Mouse (Mus musculus) heart, postnatal 0 days (tissue): ENCODE results near the gene Nudt17. TPM values are rescaled to one million over a fixed set of nuclear protein-coding genes. Genes with fewer than 3 reads are reported as not detected.

Experiments used
- ATAC-seq: fragments of 200-750 bp; cut with Nextera tagmentation; 2 replicates; pipeline ENCODE4 v1.8.0; 2017; ENCODE audit warnings: low read depth, moderate number of reproducible peaks, moderate library complexity; ENCODE audit not compliant: insufficient read depth
- DNase-seq: peaks from one replicate; pipeline ENCODE4 v3.0.0-alpha.2; 2016; ENCODE audit warnings: low spot score
- H3K27ac ChIP-seq: fragments of 300-500 bp; sonication (generic); 2 replicates; pipeline ENCODE4 v1.5.1; 2014; ENCODE audit warnings: low read depth, mild to moderate bottlenecking
- H3K27me3 ChIP-seq: fragments of 300-500 bp; sonication (generic); 2 replicates; pipeline ENCODE4 v1.6.1; 2014; ENCODE audit warnings: low read length, mixed read lengths; ENCODE audit not compliant: control insufficient read depth, insufficient read depth
- H3K36me3 ChIP-seq: fragments of 300-500 bp; sonication (generic); replicated peaks from 2 replicates; pipeline ENCODE4 v1.6.1; 2014; ENCODE audit warnings: low read length, mixed read lengths; ENCODE audit not compliant: control insufficient read depth, insufficient read depth
- H3K4me1 ChIP-seq: fragments of 300-500 bp; sonication (generic); 2 replicates; pipeline ENCODE4 v1.6.1; 2014; ENCODE audit warnings: antibody characterized with exemption; ENCODE audit not compliant: control insufficient read depth, insufficient read depth
- H3K4me2 ChIP-seq: fragments of 300-500 bp; sonication (generic); 2 replicates; pipeline ENCODE4 v1.6.1; 2014; ENCODE audit warnings: low read depth, mild to moderate bottlenecking, low read length, moderate library complexity
- H3K4me3 ChIP-seq: fragments of 300-500 bp; sonication (generic); 2 replicates; pipeline ENCODE4 v1.5.1; 2014; ENCODE audit warnings: low read depth, low read length
- H3K9ac ChIP-seq: fragments of 300-500 bp; sonication (generic); replicated peaks from 2 replicates; pipeline ENCODE4 v1.6.1; 2014; ENCODE audit warnings: low read depth, low read length, mixed read lengths
- H3K9me3 ChIP-seq: fragments of 300-500 bp; sonication (generic); replicated peaks from 2 replicates; pipeline ENCODE4 v1.6.1; 2016; ENCODE audit warnings: low read length; ENCODE audit not compliant: control insufficient read depth
- CTCF ChIP-seq: IDR thresholded peaks from 2 replicates; pipeline ENCODE4 v1.5.1; 2016; ENCODE audit warnings: antibody characterized with exemption, control low read depth, low read depth
- EP300 ChIP-seq: IDR thresholded peaks from 2 replicates; pipeline ENCODE4 v1.6.1; 2016; ENCODE audit warnings: antibody characterized with exemption, low read depth
- WGBS: fragments of 180-500 bp; shearing (Covaris S2); extraction: QIAGEN DNeasy Blood & Tissue Kit; methylation state at CpG from one replicate; pipeline ENCODE4 v1.1.7; 2014; 5-methylcytosine and 5-hydroxymethylcytosine counted together
- polyA plus RNA-seq: library from polyadenylated mRNA; unstranded; fragments of >200 nt; fragmentation: Nextera tagmentation; extraction: Ambion mirVana; gene quantifications from 2 replicates; pipeline ENCODE4 v1.2.1, GENCODE M21; 2015
- total RNA-seq: library from RNA; depleted of rRNA; stranded (reverse); fragments of >200 nt; gene quantifications from 2 replicates; pipeline ENCODE4 v1.2.3, GENCODE M21; 2014; ENCODE audit warnings: low replicate concordance

Gene Nudt17
- total and polyA plus RNA-seq, 2 experiments from 2014 or later = 2.5 to 6.9 TPM

DNA sequence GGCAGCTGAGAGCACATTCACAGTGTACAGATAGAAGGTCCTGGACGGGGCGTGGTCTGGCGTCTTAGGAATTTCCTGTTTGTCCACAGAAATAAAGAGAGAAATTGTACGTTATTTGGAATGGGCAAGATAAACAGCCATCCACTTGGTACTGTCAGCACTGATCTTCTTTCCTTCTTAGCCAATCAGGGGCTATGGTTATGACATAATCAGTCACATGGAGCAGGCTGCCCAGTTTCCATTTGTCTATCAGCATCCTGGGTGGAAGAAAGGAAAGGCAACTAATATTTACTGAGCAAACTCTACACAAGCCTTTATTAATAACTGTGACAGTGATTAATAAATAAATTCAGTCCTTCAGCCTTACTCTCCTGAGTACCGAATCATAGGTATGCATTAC lies 5.9 kb upstream of the Nudt17 start:
- Histone ChIP-seq H3K4me2 (no peak overlapping the region), H3K9me3 (no peaks in the 10 kb centered on the region), H3K27ac (no peak overlapping the region), H3K27me3 (no peaks in the 10 kb centered on the region), H3K9ac (no peak overlapping the region), H3K36me3 (peaks cover 80% of the 10 kb centered on the region), H3K4me3 (no peak overlapping the region), H3K4me1 (no peaks in the 10 kb centered on the region)
- DNase-seq (no peak), ATAC-seq (no peak)
- WGBS = 80% methylated on average over 5 of the region's 5 CpGs
- no peak for TF ChIP-seq CTCF
- TF ChIP-seq EP300 = no peak

- ATAC-seq = no peak
- no peaks in the 10 kb centered on the region for H3K4me1 ChIP-seq
Observed at GRCm38 (mm10) chr3:96708684-96709064, 312 bp upstream of the Nudt17 start.

DNA sequence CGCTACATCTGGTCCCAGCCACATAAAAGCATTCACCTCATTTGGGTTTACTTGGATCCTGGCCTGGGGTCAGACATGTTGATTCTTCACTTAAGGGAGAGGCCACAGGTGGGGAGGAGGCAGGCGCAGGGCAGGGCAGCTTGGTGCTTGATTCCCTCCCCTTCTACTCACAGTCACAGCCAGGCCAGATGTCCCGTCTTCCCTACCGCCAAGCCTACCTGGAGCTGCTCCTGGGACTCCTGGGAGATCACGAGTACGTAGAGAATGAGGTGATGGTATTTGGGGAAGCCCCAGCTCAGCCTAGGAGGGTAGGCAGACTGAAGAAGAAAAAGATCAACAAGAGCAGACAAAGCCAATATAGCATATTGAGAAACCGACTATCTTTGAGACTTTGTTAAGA lies 1.4 kb downstream of the Nudt17 start:
- no peak for DNase-seq
- 67% methylated on average over 7 of the region's 7 CpGs for WGBS
- H3K27me3 ChIP-seq = no peaks in the 10 kb centered on the region
- H3K36me3 ChIP-seq = peaks cover 52% of the 10 kb centered on the region
- H3K9ac ChIP-seq = no peak overlapping the region
- TF ChIP-seq EP300 (no peak), CTCF (no peak)
- H3K4me3 ChIP-seq = no peak overlapping the region
- no peak overlapping the region for H3K27ac ChIP-seq
- no peaks in the 10 kb centered on the region for H3K9me3 ChIP-seq
- ATAC-seq = no peak
- H3K4me2 ChIP-seq = no peak overlapping the region
- no peaks in the 10 kb centered on the region for H3K4me1 ChIP-seq

More at GRCm38 (mm10) chr3:96708684-96709064, 312 bp upstream of the Nudt17 start:
- peak overlapping the region; percentile 50 for H3K4me3 ChIP-seq
- H3K36me3 ChIP-seq = peaks cover 59% of the 10 kb centered on the region
- H3K27me3 ChIP-seq = no peaks in the 10 kb centered on the region
- no peak for TF ChIP-seq EP300
- TF ChIP-seq CTCF = no peak
- no peak overlapping the region for H3K27ac ChIP-seq
- no peak overlapping the region for H3K9ac ChIP-seq
- peak overlapping the region; percentile 87 for H3K4me2 ChIP-seq
- DNase-seq = no peak
- 36% methylated on average over 2 of the region's 2 CpGs for WGBS
- H3K9me3 ChIP-seq = no peaks in the 10 kb centered on the region

DNA sequence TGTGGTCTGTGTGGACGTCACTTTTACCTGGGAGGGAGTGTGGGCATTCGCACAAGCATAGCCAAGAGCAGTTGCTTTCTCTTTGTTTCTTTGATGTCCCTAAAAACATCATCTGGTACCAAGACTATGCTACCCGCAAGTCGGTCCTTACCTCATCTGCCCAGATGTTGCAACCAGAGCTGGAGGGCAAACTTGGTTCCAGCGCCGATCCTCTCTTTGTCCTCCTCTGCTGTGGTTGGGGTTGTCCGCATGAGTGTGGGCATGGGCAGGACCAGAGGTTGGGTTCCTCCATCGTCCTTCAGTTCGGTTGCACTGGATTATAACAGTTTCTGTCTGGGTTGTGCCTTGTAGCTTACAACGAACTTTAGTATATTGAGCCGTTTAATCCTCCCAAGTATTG lies 2.1 kb downstream of the Nudt17 start:
- TF ChIP-seq CTCF (no peak), EP300 (no peak)
- 90% methylated on average over 11 of the region's 11 CpGs for WGBS

DNA sequence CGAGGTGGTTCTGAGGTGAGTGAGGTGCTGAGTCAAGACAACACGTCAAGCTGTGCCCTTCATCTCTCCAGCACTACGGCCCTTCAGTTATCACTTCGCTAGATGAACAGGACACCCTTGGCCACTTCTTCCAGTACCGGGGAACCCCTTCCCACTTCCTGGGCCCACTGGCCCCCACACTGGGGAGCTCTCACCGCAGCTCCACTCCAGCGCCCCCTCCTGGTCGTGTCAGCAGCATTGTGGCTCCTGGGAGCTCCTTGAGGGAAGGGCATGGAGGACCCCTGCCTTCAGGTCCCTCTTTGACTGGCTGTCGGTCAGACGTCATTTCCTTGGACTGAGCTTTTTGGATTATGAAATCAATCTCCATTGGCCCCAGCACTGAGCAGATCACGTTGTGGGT lies 3.6 kb downstream of the Nudt17 start:
- H3K9ac ChIP-seq = no peak overlapping the region
- no peak for DNase-seq
- H3K4me1 ChIP-seq = no peaks in the 10 kb centered on the region
- H3K4me2 ChIP-seq = no peak overlapping the region
- 58% methylated on average over 11 of the region's 11 CpGs for WGBS
- H3K4me3 ChIP-seq = no peak overlapping the region
- no peak for ATAC-seq
- H3K27ac ChIP-seq = no peak overlapping the region
- H3K9me3 ChIP-seq = no peaks in the 10 kb centered on the region
- no peaks in the 10 kb centered on the region for H3K27me3 ChIP-seq
- TF ChIP-seq CTCF (peak; percentile 37), EP300 (no peak)
- H3K36me3 ChIP-seq = peaks cover 47% of the 10 kb centered on the region

More for the DNA sequence above, 2.1 kb downstream of the Nudt17 start:
- Histone ChIP-seq H3K9ac (no peak overlapping the region), H3K4me3 (no peak overlapping the region), H3K27me3 (no peaks in the 10 kb centered on the region), H3K4me2 (no peak overlapping the region), H3K9me3 (no peaks in the 10 kb centered on the region), H3K4me1 (no peaks in the 10 kb centered on the region), H3K27ac (no peak overlapping the region), H3K36me3 (peaks cover 52% of the 10 kb centered on the region)
- DNase-seq = no peak
- ATAC-seq = no peak

DNA sequence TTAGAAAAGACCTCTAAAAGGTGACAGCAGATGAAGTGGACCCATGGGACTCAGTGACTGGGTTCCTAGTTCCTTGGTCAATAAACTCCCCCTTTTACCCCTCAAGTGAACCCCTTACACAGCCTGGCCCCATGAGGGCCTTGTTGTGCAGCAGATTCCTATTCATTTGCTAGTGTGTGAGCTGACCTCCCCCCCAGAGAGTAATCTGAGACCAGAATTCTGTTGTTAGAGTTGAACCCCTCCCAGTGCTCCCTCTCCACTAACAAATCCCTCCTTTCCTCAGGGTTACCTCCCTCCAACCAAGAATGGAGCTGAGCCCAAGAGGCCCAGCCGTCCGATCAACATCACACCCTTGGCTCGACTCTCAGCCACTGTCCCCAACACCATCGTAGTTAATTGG lies 7.4 kb downstream of the Nudt17 start:
- no peak overlapping the region for H3K9ac ChIP-seq
- H3K36me3 ChIP-seq = peaks cover 47% of the 10 kb centered on the region
- no peak overlapping the region for H3K4me2 ChIP-seq
- 78% methylated on average over 4 of the region's 4 CpGs for WGBS
- no peak overlapping the region for H3K27ac ChIP-seq
- no peaks in the 10 kb centered on the region; the same call in 1 of the 2 replicates for H3K4me1 ChIP-seq
- DNase-seq (no peak), ATAC-seq (no peak)
- TF ChIP-seq CTCF = no peak
- no peak for TF ChIP-seq EP300
- H3K4me3 ChIP-seq = no peak overlapping the region
- H3K27me3 ChIP-seq = no peaks in the 10 kb centered on the region
- no peaks in the 10 kb centered on the region for H3K9me3 ChIP-seq
